Mouse (Mus musculus): ENCODE measurements around the gene Zfx. TPM values are rescaled to one million over a fixed set of nuclear protein-coding genes. Genes with fewer than 3 reads are reported as not detected.

Gene Zfx
- polyA plus RNA-seq, 2 experiments: 14.7 to 29.7 TPM

DNA sequence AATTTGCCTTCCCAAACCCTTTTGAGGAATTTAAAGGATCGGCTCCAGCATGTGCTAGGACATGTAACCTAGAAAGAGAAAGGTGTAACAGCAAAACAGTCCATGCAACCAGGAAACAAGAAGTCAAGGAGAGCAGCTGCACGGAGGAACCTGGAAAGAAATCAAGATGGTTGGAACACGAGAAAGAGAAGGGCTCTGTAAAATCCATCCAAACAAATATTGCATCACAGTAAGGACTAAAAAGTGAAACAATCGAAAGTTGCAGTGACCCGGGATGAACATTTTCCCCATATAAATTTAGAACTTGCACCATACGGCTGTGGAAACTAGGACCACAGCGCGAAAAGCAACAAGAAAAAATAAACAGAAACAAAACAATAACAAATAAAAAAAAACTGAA is 62.8 kb downstream of the Zfx start:
- Histone ChIP-seq H3K4me3 (replicated peaks; ENCODE audit: low read length) (no peak overlapping the region), H3K27me3 (ENCODE audit: control insufficient read depth, insufficient read depth, low read length) (0 out of 2 replicates have a peak, but pooled peaks cover 4% of the 10 kb centered on the region), H3K4me1 (ENCODE audit: control insufficient read depth, insufficient read depth, low read length) (no peaks in the 10 kb centered on the region), H3K36me3 (ENCODE audit: control insufficient read depth, insufficient read depth, low read length) (no peaks in the 10 kb centered on the region), H3K9ac (ENCODE audit: low read depth, low read length, severe bottlenecking) (no peak overlapping the region), H3K27ac (replicated peaks; ENCODE audit: low read depth, low read length) (0 out of 2 replicates have a peak overlapping the region, but pooled peaks have one; percentile 38), H3K4me2 (replicated peaks; ENCODE audit: low read depth, low read length, severe bottlenecking) (no peak overlapping the region), H3K9me3 (ENCODE audit: control insufficient read depth, low read length) (no peaks in the 10 kb centered on the region)
- 67% methylated on average over 8 of the region's 8 CpGs for WGBS
- TF ChIP-seq POLR2A (IDR thresholded peaks at IDR 0.05; ENCODE audit: borderline replicate concordance, extremely low read depth, insufficient read depth, insufficient read length): no peak
- DNase-seq (ENCODE audit: low spot score) (no peak), ATAC-seq (ENCODE audit: low FRiP score, low read depth) (no peak)

DNA sequence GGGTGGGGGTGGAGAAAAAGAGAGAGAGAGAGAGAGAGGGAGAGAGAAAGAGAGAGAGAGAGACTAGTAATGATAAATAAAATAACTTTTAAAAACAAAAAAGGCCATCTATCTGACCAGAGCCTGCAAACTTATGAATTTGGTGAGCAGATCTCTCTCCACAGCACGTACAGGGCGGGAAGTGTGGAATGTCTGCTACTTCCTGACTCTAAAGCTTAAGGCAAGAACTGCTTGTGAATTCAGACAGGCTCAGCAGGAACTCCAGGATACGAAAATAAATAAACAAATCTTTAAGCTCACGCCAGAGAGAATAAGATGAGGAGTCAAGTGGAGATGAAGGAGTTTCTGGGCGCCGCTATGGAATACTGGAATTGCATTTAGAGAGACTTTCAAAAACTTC is 64.8 kb downstream of the Zfx start:
- Histone ChIP-seq H3K9ac (ENCODE audit: low read depth, low read length, severe bottlenecking) (no peak overlapping the region), H3K9me3 (ENCODE audit: control insufficient read depth, low read length) (no peaks in the 10 kb centered on the region), H3K27ac (replicated peaks; ENCODE audit: low read depth, low read length) (no peak overlapping the region), H3K4me1 (ENCODE audit: control insufficient read depth, insufficient read depth, low read length) (no peaks in the 10 kb centered on the region), H3K4me2 (replicated peaks; ENCODE audit: low read depth, low read length, severe bottlenecking) (0 out of 2 replicates have a peak overlapping the region, but pooled peaks have one; percentile 7), H3K36me3 (ENCODE audit: control insufficient read depth, insufficient read depth, low read length) (no peaks in the 10 kb centered on the region), H3K27me3 (ENCODE audit: control insufficient read depth, insufficient read depth, low read length) (0 out of 2 replicates have a peak, but pooled peaks cover 4% of the 10 kb centered on the region), H3K4me3 (replicated peaks; ENCODE audit: low read length) (no peak overlapping the region)
- 35% methylated on average over 6 of the region's 6 CpGs for WGBS
- no peak for TF ChIP-seq POLR2A (IDR thresholded peaks at IDR 0.05; ENCODE audit: borderline replicate concordance, extremely low read depth, insufficient read depth, insufficient read length)
- ATAC-seq (ENCODE audit: low FRiP score, low read depth) (no peak; the same call in 1 of the 2 replicates), DNase-seq (ENCODE audit: low spot score) (no peak)

DNA sequence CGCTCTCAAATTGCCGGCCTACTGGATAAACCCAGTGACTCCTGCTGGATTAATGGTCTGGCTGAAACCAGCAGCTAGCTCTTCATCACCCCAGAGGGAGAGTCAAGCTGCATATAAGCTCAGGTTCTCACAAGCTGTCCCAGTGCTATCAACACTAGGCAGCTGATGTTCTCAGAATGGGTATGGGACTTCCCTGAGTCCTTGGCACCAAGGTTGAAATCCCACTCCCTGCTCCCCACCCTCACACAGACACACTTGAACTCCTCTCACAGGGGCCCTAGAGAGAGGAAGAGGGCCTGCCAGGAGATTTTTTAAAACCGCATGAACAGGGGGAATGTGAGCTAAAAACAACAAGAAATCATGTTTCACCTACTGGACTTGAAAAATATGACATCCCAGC is 74.5 kb downstream of the Zfx start:
- ATAC-seq (ENCODE audit: low FRiP score, low read depth): no peak
- no peak overlapping the region for H3K4me3 ChIP-seq (replicated peaks; ENCODE audit: low read length)
- H3K9me3 ChIP-seq (ENCODE audit: control insufficient read depth, low read length): no peaks in the 10 kb centered on the region
- H3K27me3 ChIP-seq (ENCODE audit: control insufficient read depth, insufficient read depth, low read length): 0 out of 2 replicates have a peak, but pooled peaks cover 4% of the 10 kb centered on the region
- no peak overlapping the region for H3K9ac ChIP-seq (ENCODE audit: low read depth, low read length, severe bottlenecking)
- no peak for DNase-seq (ENCODE audit: low spot score)
- H3K4me1 ChIP-seq (ENCODE audit: control insufficient read depth, insufficient read depth, low read length): no peaks in the 10 kb centered on the region
- no peak overlapping the region for H3K4me2 ChIP-seq (replicated peaks; ENCODE audit: low read depth, low read length, severe bottlenecking)
- no peak for TF ChIP-seq POLR2A (IDR thresholded peaks at IDR 0.05; ENCODE audit: borderline replicate concordance, extremely low read depth, insufficient read depth, insufficient read length)
- WGBS: 80% methylated on average over 3 of the region's 3 CpGs
- no peaks in the 10 kb centered on the region for H3K36me3 ChIP-seq (ENCODE audit: control insufficient read depth, insufficient read depth, low read length)
- no peak overlapping the region for H3K27ac ChIP-seq (replicated peaks; ENCODE audit: low read depth, low read length)

DNA sequence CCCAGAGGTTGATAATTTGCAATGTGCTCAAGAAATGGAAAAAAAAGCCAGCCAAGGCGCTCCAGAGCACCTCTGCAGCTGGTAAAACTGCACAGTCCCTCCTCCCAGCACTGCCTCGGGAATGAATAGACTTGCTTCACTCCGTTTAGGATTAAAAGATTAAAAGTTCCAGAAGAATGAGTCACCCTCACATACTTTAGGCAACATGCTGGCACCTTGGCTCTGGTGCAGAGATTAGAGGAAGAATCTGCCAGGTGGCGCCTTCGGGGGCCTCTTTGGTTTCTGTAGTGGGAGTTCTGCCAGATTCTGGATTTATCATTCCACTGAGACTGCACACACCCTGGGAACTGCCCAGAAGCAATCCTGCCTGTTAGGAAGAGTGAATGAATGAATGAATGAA is 75.5 kb downstream of the Zfx start:
- DNase-seq (ENCODE audit: low spot score) (peak; percentile 52), ATAC-seq (ENCODE audit: low FRiP score, low read depth) (0 out of 2 replicates have a peak, but pooled peaks have one; percentile 34)
- H3K4me1 ChIP-seq (ENCODE audit: control insufficient read depth, insufficient read depth, low read length): no peaks in the 10 kb centered on the region
- no peak overlapping the region for H3K9ac ChIP-seq (ENCODE audit: low read depth, low read length, severe bottlenecking)
- no peak overlapping the region; the same call in 1 of the 2 replicates for H3K27ac ChIP-seq (replicated peaks; ENCODE audit: low read depth, low read length)
- H3K27me3 ChIP-seq (ENCODE audit: control insufficient read depth, insufficient read depth, low read length): 0 out of 2 replicates have a peak, but pooled peaks cover 4% of the 10 kb centered on the region
- no peak overlapping the region for H3K4me3 ChIP-seq (replicated peaks; ENCODE audit: low read length)
- TF ChIP-seq POLR2A (IDR thresholded peaks at IDR 0.05; ENCODE audit: borderline replicate concordance, extremely low read depth, insufficient read depth, insufficient read length): no peak
- 33% methylated on average over 5 of the region's 5 CpGs for WGBS
- no peaks in the 10 kb centered on the region for H3K36me3 ChIP-seq (ENCODE audit: control insufficient read depth, insufficient read depth, low read length)
- no peaks in the 10 kb centered on the region for H3K9me3 ChIP-seq (ENCODE audit: control insufficient read depth, low read length)
- no peak overlapping the region for H3K4me2 ChIP-seq (replicated peaks; ENCODE audit: low read depth, low read length, severe bottlenecking)

DNA sequence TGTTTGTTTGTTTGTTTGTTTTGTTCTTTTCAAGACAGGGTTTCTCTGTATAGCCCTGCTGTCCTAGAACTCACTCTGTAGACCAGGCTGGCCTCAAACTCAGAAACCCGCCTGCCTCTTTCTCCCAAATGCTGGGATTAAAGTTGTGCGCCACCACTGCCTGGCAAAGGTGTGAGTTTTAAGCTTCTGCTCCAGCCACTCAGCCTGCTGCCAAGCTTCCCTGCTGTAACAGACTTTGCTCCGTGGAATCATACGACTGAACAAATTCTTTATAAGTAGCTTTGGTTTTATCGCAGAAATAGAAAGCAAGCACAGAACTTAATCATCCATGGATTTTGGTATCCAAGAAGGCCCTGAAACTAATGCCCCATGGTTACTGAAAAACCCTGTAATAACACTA is 76.1 kb downstream of the Zfx start:
- WGBS: 76% methylated on average over 5 of the region's 5 CpGs

More for the DNA sequence above, 76.1 kb downstream of the Zfx start:
- Histone ChIP-seq H3K4me2 (replicated peaks; ENCODE audit: low read depth, low read length, severe bottlenecking) (no peak overlapping the region), H3K4me1 (ENCODE audit: control insufficient read depth, insufficient read depth, low read length) (no peaks in the 10 kb centered on the region), H3K9me3 (ENCODE audit: control insufficient read depth, low read length) (no peaks in the 10 kb centered on the region), H3K4me3 (replicated peaks; ENCODE audit: low read length) (no peak overlapping the region), H3K9ac (ENCODE audit: low read depth, low read length, severe bottlenecking) (no peak overlapping the region), H3K27me3 (ENCODE audit: control insufficient read depth, insufficient read depth, low read length) (0 out of 2 replicates have a peak, but pooled peaks cover 4% of the 10 kb centered on the region), H3K27ac (replicated peaks; ENCODE audit: low read depth, low read length) (no peak overlapping the region), H3K36me3 (ENCODE audit: control insufficient read depth, insufficient read depth, low read length) (no peaks in the 10 kb centered on the region)
- DNase-seq (ENCODE audit: low spot score) (no peak), ATAC-seq (ENCODE audit: low FRiP score, low read depth) (no peak)
- TF ChIP-seq POLR2A (IDR thresholded peaks at IDR 0.05; ENCODE audit: borderline replicate concordance, extremely low read depth, insufficient read depth, insufficient read length): no peak

All from limb, embryonic 14.5 days (tissue).